Mouse (Mus musculus): ENCODE results near the gene Sos2. TPM values are rescaled to one million over a fixed set of nuclear protein-coding genes. Genes with fewer than 3 reads are reported as not detected.

Sos2 gene
- polyA plus RNA-seq (2014; fragmentation: Illumina TruSeq; extraction: RNeasy Lipid Tissue Mini Kit (QIAGEN cat#74804); ENCODE audit: low read depth, low replicate concordance) = 29.3 TPM

DNA sequence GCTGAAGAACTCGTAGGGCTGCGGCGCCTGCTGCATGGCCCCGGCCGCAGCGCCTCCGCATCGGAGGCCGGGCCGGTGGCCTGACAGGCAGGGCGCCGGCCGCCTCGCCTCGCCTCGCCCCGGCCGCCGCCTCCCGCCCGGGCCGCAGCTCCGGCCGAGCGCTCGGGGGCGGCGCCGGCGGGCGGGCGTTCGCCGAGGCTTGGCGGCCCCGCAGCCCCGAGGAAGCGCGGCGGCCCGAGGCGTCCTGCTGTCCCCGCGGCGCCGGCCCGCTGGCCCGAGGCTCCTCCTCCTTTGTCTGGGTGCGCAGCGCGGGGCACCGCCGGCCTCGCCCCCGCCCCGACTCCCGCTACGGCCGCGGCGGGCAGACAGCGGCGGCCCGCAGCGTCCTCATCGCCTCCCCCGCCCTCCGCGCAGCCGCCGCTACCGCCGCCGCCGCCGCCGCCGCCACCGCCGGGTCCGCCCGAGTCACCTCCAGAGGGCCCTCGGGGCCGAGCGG is at the start of gene Sos2:
TSS of gene Sos2 (minus strand) at position 287 of the 496 bp plus-strand sequence.

DNA sequence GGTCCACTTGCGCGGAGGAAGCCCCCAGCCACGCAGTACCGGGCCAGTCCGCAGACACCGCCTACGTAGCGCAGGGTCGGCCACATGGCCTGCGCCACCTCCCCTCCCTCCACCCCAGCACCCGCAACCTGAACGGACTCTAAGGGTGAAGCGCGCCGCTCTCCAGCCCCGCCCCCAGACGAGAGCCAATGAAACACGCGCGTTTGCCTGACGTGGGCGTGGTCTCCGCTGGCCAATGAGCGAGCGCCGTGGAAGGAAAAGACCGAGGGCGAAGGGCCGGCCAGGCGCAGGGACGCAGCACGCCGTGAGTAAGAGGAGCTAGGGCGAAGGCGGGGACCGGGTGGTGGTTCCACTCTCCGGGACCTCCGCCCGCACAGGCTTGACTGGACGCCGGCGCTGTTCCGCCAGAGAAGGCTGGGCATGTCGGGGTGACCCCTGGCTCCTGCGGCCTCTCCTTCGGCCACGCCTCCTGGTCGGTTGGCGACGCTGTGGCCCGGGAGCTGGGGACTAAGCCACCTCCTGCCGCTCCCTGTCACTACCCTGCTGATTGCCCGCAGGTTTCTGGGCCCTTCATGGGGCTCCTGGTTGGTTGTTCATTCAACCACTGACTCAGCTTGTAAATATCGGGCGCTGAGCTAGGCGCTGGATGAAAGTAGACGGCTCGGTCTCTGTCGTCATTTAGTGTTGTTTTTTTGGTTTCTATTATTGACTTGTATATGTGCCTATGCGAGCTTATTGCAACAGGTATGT is 43.2 kb upstream of the Sos2 start, which contains the start of the genes L2hgdh and Atp5s:
TSS of gene L2hgdh (minus strand) at position 163 of the 750 bp plus-strand sequence.
TSS of gene Atp5s (plus strand) at position 240 of the 750 bp plus-strand sequence.

DNA sequence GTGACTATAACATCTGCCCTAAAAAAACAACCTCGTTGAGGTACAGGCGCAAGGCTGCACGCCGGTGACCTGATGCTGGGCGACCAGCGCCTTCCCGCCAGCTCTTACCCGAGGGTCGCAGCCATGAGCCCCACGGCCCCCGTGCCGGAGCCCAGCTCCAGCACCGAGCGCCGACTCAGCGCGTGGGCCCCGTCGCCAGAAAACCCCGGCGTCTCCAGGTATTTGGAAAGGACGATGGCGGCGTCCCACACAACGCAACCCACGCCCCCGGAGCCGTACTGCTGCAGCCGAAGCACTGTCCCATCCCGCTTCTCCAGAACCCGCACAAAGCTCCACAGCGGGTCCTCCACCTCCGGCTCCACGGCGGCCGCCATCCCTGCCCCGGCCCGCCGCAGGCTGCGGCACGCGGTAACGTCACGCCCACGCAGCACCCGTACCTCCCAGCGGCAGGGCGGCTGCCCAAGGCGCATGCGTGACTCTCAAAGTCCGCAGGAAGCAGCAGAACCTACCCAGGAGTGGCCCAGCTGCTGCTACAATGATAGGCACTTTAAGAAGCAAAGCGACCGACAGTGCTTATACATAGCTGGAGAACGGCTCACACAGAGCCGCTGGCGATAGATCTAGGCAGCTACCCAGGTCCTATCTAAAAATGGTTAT is 98.9 kb downstream of the Sos2 start, which contains the start of gene Vcpkmt:
TSS of gene Vcpkmt (minus strand) at position 416 of the 657 bp plus-strand sequence.

Other genes with a start within 250 kb of the Sos2 start
- 9.8 TPM for gene Vcpkmt, start 98.8 kb downstream of the Sos2 start, polyA plus RNA-seq (2014; fragmentation: Illumina TruSeq; extraction: RNeasy Lipid Tissue Mini Kit (QIAGEN cat#74804); ENCODE audit: low read depth, low replicate concordance)
- gene L2hgdh, start 43.0 kb upstream of the Sos2 start, polyA plus RNA-seq (2014; fragmentation: Illumina TruSeq; extraction: RNeasy Lipid Tissue Mini Kit (QIAGEN cat#74804); ENCODE audit: low read depth, low replicate concordance) = 11.1 TPM
- 21.8 TPM for gene Atp5s, start 43.1 kb upstream of the Sos2 start, polyA plus RNA-seq (2014; fragmentation: Illumina TruSeq; extraction: RNeasy Lipid Tissue Mini Kit (QIAGEN cat#74804); ENCODE audit: low read depth, low replicate concordance)
- gene Cdkl1, start 109.4 kb upstream of the Sos2 start, polyA plus RNA-seq (2014; fragmentation: Illumina TruSeq; extraction: RNeasy Lipid Tissue Mini Kit (QIAGEN cat#74804); ENCODE audit: low read depth, low replicate concordance) = 1.5 TPM
- gene Atl1, start 210.8 kb upstream of the Sos2 start, polyA plus RNA-seq (2014; fragmentation: Illumina TruSeq; extraction: RNeasy Lipid Tissue Mini Kit (QIAGEN cat#74804); ENCODE audit: low read depth, low replicate concordance) = 3.7 TPM
- gene Map4k5, start 211.3 kb upstream of the Sos2 start, polyA plus RNA-seq (2014; fragmentation: Illumina TruSeq; extraction: RNeasy Lipid Tissue Mini Kit (QIAGEN cat#74804); ENCODE audit: low read depth, low replicate concordance) = 18.1 TPM